Mouse (Mus musculus) embryonic facial prominence, embryonic 10.5 days (tissue): Measurements from ENCODE around the gene Prg4. TPM values are rescaled to one million over a fixed set of nuclear protein-coding genes. Genes with fewer than 3 reads are reported as not detected.
A peak's percentile ranks its signal among the peaks of the same experiment; 100 is the strongest.

Source experiments
- DNase-seq: peaks from one replicate; pipeline ENCODE4 v3.0.0-alpha.2; 2017; ENCODE audit warnings: low spot score
- H3K27ac ChIP-seq: fragments of 300-500 bp; sonication (generic); replicated peaks from 2 replicates; pipeline ENCODE4 v1.5.1; 2016; ENCODE audit warnings: mild to moderate bottlenecking
- H3K27me3 ChIP-seq: fragments of 300-500 bp; sonication (generic); replicated peaks from 2 replicates; pipeline ENCODE4 v1.6.1; 2016; ENCODE audit warnings: low read depth, mild to moderate bottlenecking; ENCODE audit not compliant: poor library complexity, severe bottlenecking
- H3K36me3 ChIP-seq: fragments of 300-500 bp; sonication (generic); replicated peaks from 2 replicates; pipeline ENCODE4 v1.6.1; 2016; ENCODE audit warnings: mild to moderate bottlenecking, moderate library complexity
- H3K4me1 ChIP-seq: fragments of 300-500 bp; sonication (generic); 2 replicates; pipeline ENCODE4 v1.6.1; 2016
- H3K4me3 ChIP-seq: fragments of 300-500 bp; sonication (generic); 2 replicates; pipeline ENCODE4 v1.5.1; 2016; ENCODE audit warnings: mild to moderate bottlenecking, moderate library complexity
- H3K9me3 ChIP-seq: fragments of 300-500 bp; sonication (generic); 2 replicates; pipeline ENCODE4 v1.6.1; 2016; ENCODE audit warnings: mild to moderate bottlenecking
- WGBS: fragments of 180-500 bp; shearing (Covaris S2); methylation state at CpG from one replicate; pipeline ENCODE4 v1.1.7; 2016; 5-methylcytosine and 5-hydroxymethylcytosine counted together
- polyA plus RNA-seq: library from polyadenylated mRNA; unstranded; fragments of >200 nt; fragmentation: Nextera tagmentation; extraction: Ambion mirVana; gene quantifications from 2 replicates; pipeline ENCODE4 v1.2.1, GENCODE M21; 2016

Prg4 gene
- 0.28 and 0.50 TPM in 2 replicates for polyA plus RNA-seq

- peaks cover 8% of the 10 kb centered on the region; the same call in 1 of the 2 replicates for H3K4me1 ChIP-seq
- no peak for DNase-seq
- 83% methylated on average over 3 of the region's 3 CpGs for WGBS
- H3K27me3 ChIP-seq = no peaks in the 10 kb centered on the region
- H3K27ac ChIP-seq = no peak within 1 kb of the TSS
- no peak within 1 kb of the TSS for H3K4me3 ChIP-seq
- H3K9me3 ChIP-seq = no peaks in the 10 kb centered on the region
- no peaks in the 10 kb centered on the region for H3K36me3 ChIP-seq
Measured at GRCm38 (mm10) chr1:150466132-150466531, at the start of gene Prg4. TSS of gene Prg4 (minus strand) at chr1:150466165.

GRCm38 (mm10) chr1:150513041-150513440 lies 47.1 kb upstream of the Prg4 start:
- no peaks in the 10 kb centered on the region for H3K4me1 ChIP-seq
- H3K27me3 ChIP-seq = no peaks in the 10 kb centered on the region
- no peak overlapping the region for H3K27ac ChIP-seq
- no peak overlapping the region for H3K4me3 ChIP-seq
- no peak for DNase-seq
- H3K36me3 ChIP-seq = no peaks in the 10 kb centered on the region
- 92% methylated on average over 2 of the region's 2 CpGs for WGBS
- no peaks in the 10 kb centered on the region for H3K9me3 ChIP-seq

GRCm38 (mm10) chr1:150505794-150506193 lies 39.8 kb upstream of the Prg4 start:
- DNase-seq = no peak
- no peaks in the 10 kb centered on the region for H3K36me3 ChIP-seq
- H3K27me3 ChIP-seq = no peaks in the 10 kb centered on the region
- H3K4me3 ChIP-seq = no peak overlapping the region
- no peaks in the 10 kb centered on the region for H3K9me3 ChIP-seq
- no peak overlapping the region for H3K27ac ChIP-seq
- no peaks in the 10 kb centered on the region for H3K4me1 ChIP-seq
- 72% methylated on average over 2 of the region's 2 CpGs for WGBS

- H3K9me3 ChIP-seq = peaks cover 6% of the 10 kb centered on the region; the same call in 1 of the 2 replicates
Measured at GRCm38 (mm10) chr1:150503321-150503720, 37.4 kb upstream of the Prg4 start.

GRCm38 (mm10) chr1:150498177-150498576 lies 32.2 kb upstream of the Prg4 start:
- Histone ChIP-seq H3K27me3 (no peaks in the 10 kb centered on the region), H3K4me1 (no peaks in the 10 kb centered on the region), H3K9me3 (peaks cover 9% of the 10 kb centered on the region; the same call in 1 of the 2 replicates), H3K27ac (no peak overlapping the region), H3K4me3 (no peak overlapping the region), H3K36me3 (no peaks in the 10 kb centered on the region)
- 90% methylated on average over 2 of the region's 2 CpGs for WGBS
- no peak for DNase-seq

More at GRCm38 (mm10) chr1:150503321-150503720, 37.4 kb upstream of the Prg4 start:
- Histone ChIP-seq H3K27ac (no peak overlapping the region), H3K27me3 (no peaks in the 10 kb centered on the region), H3K4me1 (no peaks in the 10 kb centered on the region), H3K36me3 (no peaks in the 10 kb centered on the region), H3K4me3 (no peak overlapping the region)
- 87% methylated on average over 4 of the region's 4 CpGs for WGBS
- DNase-seq = no peak

GRCm38 (mm10) chr1:150497690-150498089 lies 31.7 kb upstream of the Prg4 start:
- Histone ChIP-seq H3K27ac (no peak overlapping the region), H3K9me3 (peaks cover 9% of the 10 kb centered on the region; the same call in 1 of the 2 replicates), H3K4me3 (no peak overlapping the region), H3K4me1 (no peaks in the 10 kb centered on the region), H3K27me3 (no peaks in the 10 kb centered on the region), H3K36me3 (no peaks in the 10 kb centered on the region)
- DNase-seq = no peak
- 68% methylated on average over 2 of the region's 2 CpGs for WGBS

- DNase-seq = no peak
- Histone ChIP-seq H3K27me3 (no peaks in the 10 kb centered on the region), H3K36me3 (no peaks in the 10 kb centered on the region), H3K9me3 (peaks cover 9% of the 10 kb centered on the region; the same call in 1 of the 2 replicates), H3K27ac (no peak overlapping the region), H3K4me1 (no peaks in the 10 kb centered on the region), H3K4me3 (no peak overlapping the region)
- WGBS = 79% methylated on average over 6 of the region's 6 CpGs
Measured at GRCm38 (mm10) chr1:150496626-150497302, 30.8 kb upstream of the Prg4 start.

GRCm38 (mm10) chr1:150489148-150489547 lies 23.2 kb upstream of the Prg4 start:
- no peaks in the 10 kb centered on the region for H3K27me3 ChIP-seq
- WGBS = 94% methylated on average over 2 of the region's 2 CpGs
- H3K36me3 ChIP-seq = no peaks in the 10 kb centered on the region
- H3K4me1 ChIP-seq = peaks cover 8% of the 10 kb centered on the region
- H3K4me3 ChIP-seq = no peak overlapping the region
- H3K27ac ChIP-seq = no peak overlapping the region
- no peaks in the 10 kb centered on the region for H3K9me3 ChIP-seq
- DNase-seq = no peak

- peak; percentile 60 for DNase-seq
- H3K4me1 ChIP-seq = peaks cover 13% of the 10 kb centered on the region
Measured at GRCm38 (mm10) chr1:150480674-150481073, 14.7 kb upstream of the Prg4 start.

GRCm38 (mm10) chr1:150472525-150472924 lies 6.6 kb upstream of the Prg4 start:
- WGBS = 90% methylated on average over 7 of the region's 7 CpGs
- peaks cover 8% of the 10 kb centered on the region; the same call in 1 of the 2 replicates for H3K4me1 ChIP-seq
- no peak overlapping the region for H3K4me3 ChIP-seq
- no peak overlapping the region for H3K27ac ChIP-seq
- no peaks in the 10 kb centered on the region for H3K36me3 ChIP-seq
- H3K9me3 ChIP-seq = no peaks in the 10 kb centered on the region; the same call in 1 of the 2 replicates
- no peak for DNase-seq
- no peaks in the 10 kb centered on the region for H3K27me3 ChIP-seq

More at GRCm38 (mm10) chr1:150480674-150481073, 14.7 kb upstream of the Prg4 start:
- Histone ChIP-seq H3K36me3 (no peaks in the 10 kb centered on the region), H3K27me3 (no peaks in the 10 kb centered on the region), H3K27ac (peak overlapping the region; percentile 74), H3K4me3 (no peak overlapping the region), H3K9me3 (no peaks in the 10 kb centered on the region)
- 34% methylated on average over 5 of the region's 5 CpGs for WGBS

- Histone ChIP-seq H3K36me3 (no peaks in the 10 kb centered on the region), H3K27ac (no peak overlapping the region), H3K9me3 (no peaks in the 10 kb centered on the region; the same call in 1 of the 2 replicates), H3K4me1 (peaks cover 8% of the 10 kb centered on the region; the same call in 1 of the 2 replicates), H3K4me3 (no peak overlapping the region), H3K27me3 (no peaks in the 10 kb centered on the region)
- WGBS = 89% methylated on average over 3 of the region's 3 CpGs
- no peak for DNase-seq
Measured at GRCm38 (mm10) chr1:150469992-150470391, 4.0 kb upstream of the Prg4 start.

GRCm38 (mm10) chr1:150465364-150465763 lies 601 bp downstream of the Prg4 start:
- H3K27me3 ChIP-seq = no peaks in the 10 kb centered on the region
- H3K9me3 ChIP-seq = no peaks in the 10 kb centered on the region
- peaks cover 4% of the 10 kb centered on the region; the same call in 1 of the 2 replicates for H3K4me1 ChIP-seq
- DNase-seq = no peak
- WGBS = 89% methylated on average over 10 of the region's 10 CpGs
- no peaks in the 10 kb centered on the region for H3K36me3 ChIP-seq
- H3K4me3 ChIP-seq = no peak overlapping the region
- H3K27ac ChIP-seq = no peak overlapping the region

- 87% methylated on average over 4 of the region's 4 CpGs for WGBS
Measured at GRCm38 (mm10) chr1:150463691-150464090, 2.3 kb downstream of the Prg4 start.

More at GRCm38 (mm10) chr1:150463691-150464090, 2.3 kb downstream of the Prg4 start:
- no peak overlapping the region for H3K4me3 ChIP-seq
- H3K27me3 ChIP-seq = no peaks in the 10 kb centered on the region
- no peaks in the 10 kb centered on the region; the same call in 1 of the 2 replicates for H3K4me1 ChIP-seq
- no peaks in the 10 kb centered on the region for H3K36me3 ChIP-seq
- H3K9me3 ChIP-seq = no peaks in the 10 kb centered on the region
- H3K27ac ChIP-seq = no peak overlapping the region
- no peak for DNase-seq
